Mouse (Mus musculus): ENCODE data around the gene Cnot11.

DNA sequence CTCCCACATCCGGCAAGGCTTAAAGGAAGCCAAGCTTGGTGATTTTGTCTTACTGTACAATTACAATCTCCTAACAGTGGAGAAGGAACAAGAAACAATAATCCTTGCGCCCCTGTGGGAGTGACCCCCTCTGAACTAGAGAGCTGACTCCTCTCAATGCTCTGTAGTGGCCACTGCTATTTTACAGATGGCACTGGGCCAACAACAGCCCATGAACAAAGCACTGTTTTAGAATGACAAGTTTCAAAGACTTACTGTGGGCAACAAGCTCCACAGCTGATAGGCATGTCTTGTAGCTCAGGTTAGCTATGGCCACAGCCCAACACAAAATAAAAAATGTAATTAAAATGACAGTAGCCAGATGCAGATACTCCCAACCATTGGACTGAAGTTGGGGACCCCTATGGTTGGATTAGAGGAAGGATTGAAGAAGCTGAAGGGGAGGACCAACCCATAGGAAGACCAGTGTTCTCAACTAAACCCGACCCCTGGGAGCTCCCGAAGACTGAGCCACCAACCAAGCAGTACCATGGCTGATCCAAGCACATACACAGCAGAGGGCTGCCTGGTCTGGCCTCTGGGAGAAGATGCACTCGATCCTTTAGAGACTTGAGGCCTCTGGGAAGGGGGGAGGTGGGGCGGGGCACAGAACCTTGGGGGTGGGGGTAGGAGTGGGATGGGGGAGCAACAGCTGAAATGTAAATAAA, 11.5 kb downstream of the Cnot11 start:
- TF ChIP-seq POLR2A (IDR thresholded peaks at IDR 0.05; ENCODE audit: insufficient read length, low read depth): no peak
- TF ChIP-seq TCF12 (IDR thresholded peaks at IDR 0.05; ENCODE audit: insufficient read depth, poor library complexity, severe bottlenecking): no peak
- TF ChIP-seq USF1 (IDR thresholded peaks at IDR 0.05; ENCODE audit: low read depth): no peak
